Mouse (Mus musculus) heart, embryonic 16.5 days (tissue): Measurements from ENCODE around the gene Nphp4. TPM values are rescaled to one million over a fixed set of nuclear protein-coding genes. Genes with fewer than 3 reads are reported as not detected.

Experiments used
- ATAC-seq: fragments of 200-750 bp; cut with Nextera tagmentation; replicated peaks from 2 replicates; pipeline ENCODE4 v1.8.0; 2017; ENCODE audit warnings: moderate number of reproducible peaks; ENCODE audit not compliant: insufficient read depth, low FRiP score; ENCODE audit errors: extremely low read depth
- H3K27ac ChIP-seq: fragments of 300-500 bp; sonication (generic); 2 replicates; pipeline ENCODE4 v1.5.1; 2014; ENCODE audit warnings: mild to moderate bottlenecking, low read length, control low read depth, moderate library complexity
- H3K27me3 ChIP-seq: fragments of 300-500 bp; sonication (generic); 2 replicates; pipeline ENCODE4 v1.6.1; 2014; ENCODE audit warnings: low read length, mixed read lengths; ENCODE audit not compliant: control insufficient read depth, insufficient read depth
- H3K36me3 ChIP-seq: fragments of 300-500 bp; sonication (generic); 2 replicates; pipeline ENCODE4 v1.6.1; 2014; ENCODE audit not compliant: control insufficient read depth, insufficient read depth
- H3K4me1 ChIP-seq: fragments of 300-500 bp; sonication (generic); 2 replicates; pipeline ENCODE4 v1.6.1; 2014; ENCODE audit warnings: low read length, mixed read lengths; ENCODE audit not compliant: control insufficient read depth, insufficient read depth
- H3K4me2 ChIP-seq: fragments of 300-500 bp; sonication (generic); 2 replicates; pipeline ENCODE4 v1.6.1; 2014; ENCODE audit warnings: low read depth, mild to moderate bottlenecking, control low read depth, low read length
- H3K4me3 ChIP-seq: fragments of 300-500 bp; sonication (generic); 2 replicates; pipeline ENCODE4 v1.5.1; 2014; ENCODE audit warnings: mild to moderate bottlenecking, control low read depth, low read length
- H3K9ac ChIP-seq: fragments of 300-500 bp; sonication (generic); 2 replicates; pipeline ENCODE4 v1.6.1; 2014; ENCODE audit warnings: low read length, control low read depth
- H3K9me3 ChIP-seq: fragments of 300-500 bp; sonication (generic); replicated peaks from 2 replicates; pipeline ENCODE4 v1.6.1; 2016; ENCODE audit warnings: low read length; ENCODE audit not compliant: control insufficient read depth
- WGBS: fragments of 180-500 bp; shearing (Covaris S2); extraction: QIAGEN DNeasy Blood & Tissue Kit; methylation state at CpG from one replicate; pipeline ENCODE4 v1.1.7; 2014; 5-methylcytosine and 5-hydroxymethylcytosine counted together
- polyA plus RNA-seq: library from polyadenylated mRNA; unstranded; fragments of >200 nt; fragmentation: Nextera tagmentation; extraction: Ambion mirVana; gene quantifications from 2 replicates; pipeline ENCODE4 v1.2.1, GENCODE M21; 2015

The Nphp4 gene
- polyA plus RNA-seq, 1 experiment from 2014 or later, result 1.9 TPM

DNA sequence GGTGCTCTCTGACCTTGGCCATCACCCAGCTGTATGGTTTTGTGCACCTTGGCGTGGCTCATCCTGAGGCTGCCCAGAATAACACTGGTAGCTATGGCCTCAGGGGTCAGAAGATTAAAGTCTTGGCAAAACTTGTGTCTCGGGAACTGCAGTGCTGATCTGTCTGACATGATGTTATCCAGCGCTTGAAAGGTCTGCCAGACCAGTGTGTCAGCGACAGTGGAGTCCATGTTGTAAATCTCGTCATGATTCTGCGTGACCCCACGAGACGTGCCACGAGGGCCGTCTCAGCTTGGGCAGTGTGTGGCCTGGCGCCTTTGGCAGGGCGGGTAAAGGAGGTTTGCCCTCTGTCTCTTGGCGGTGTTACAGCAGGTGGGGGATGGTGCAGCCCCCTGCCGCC is 13.8 kb downstream of the Nphp4 start:
- WGBS, result 70% methylated on average over 14 of the region's 14 CpGs
- H3K27ac ChIP-seq, result no peak overlapping the region
- no peaks in the 10 kb centered on the region; the same call in 1 of the 2 replicates for H3K4me1 ChIP-seq
- ATAC-seq, result no peak
- no peak overlapping the region for H3K4me2 ChIP-seq
- H3K4me3 ChIP-seq, result no peak overlapping the region
- H3K36me3 ChIP-seq, result no peaks in the 10 kb centered on the region
- H3K9me3 ChIP-seq, result no peaks in the 10 kb centered on the region
- H3K9ac ChIP-seq, result no peak overlapping the region
- H3K27me3 ChIP-seq, result no peaks in the 10 kb centered on the region

DNA sequence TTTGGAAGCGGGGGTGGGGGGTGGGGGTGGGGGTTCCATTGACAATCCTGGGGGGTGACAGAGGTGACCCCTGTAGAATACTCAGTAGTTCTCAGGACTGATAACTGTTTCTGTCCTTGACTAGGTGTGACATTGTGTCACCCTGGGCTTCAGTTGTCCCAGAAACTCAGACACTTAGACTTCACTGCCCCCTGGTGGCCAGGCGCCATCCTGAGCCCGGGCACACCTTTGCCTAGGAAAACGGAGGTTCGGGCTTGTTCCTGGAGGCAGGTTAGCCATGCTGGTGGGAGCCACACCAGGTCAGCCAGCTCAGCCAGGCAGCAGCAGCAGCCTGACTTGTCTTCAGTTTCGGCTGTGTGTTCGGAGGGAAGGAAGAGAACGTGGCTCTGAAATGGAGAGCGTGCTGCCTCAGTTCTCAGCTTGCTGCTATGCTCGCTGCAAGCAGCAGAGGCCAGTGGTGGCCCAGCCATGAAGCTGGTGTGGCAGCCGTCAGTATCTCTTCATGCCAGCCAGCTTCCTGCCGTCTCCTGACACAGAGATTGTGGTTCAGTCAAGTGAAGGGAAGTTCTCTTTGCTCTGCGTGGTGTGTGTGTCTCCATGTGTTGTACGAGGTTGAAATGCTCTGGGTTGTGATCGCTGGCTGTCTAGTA is 14.9 kb downstream of the Nphp4 start:
- WGBS, result 44% methylated on average over 15 of the region's 15 CpGs
- H3K4me3 ChIP-seq, result no peak overlapping the region
- peak; percentile 41 for ATAC-seq

DNA sequence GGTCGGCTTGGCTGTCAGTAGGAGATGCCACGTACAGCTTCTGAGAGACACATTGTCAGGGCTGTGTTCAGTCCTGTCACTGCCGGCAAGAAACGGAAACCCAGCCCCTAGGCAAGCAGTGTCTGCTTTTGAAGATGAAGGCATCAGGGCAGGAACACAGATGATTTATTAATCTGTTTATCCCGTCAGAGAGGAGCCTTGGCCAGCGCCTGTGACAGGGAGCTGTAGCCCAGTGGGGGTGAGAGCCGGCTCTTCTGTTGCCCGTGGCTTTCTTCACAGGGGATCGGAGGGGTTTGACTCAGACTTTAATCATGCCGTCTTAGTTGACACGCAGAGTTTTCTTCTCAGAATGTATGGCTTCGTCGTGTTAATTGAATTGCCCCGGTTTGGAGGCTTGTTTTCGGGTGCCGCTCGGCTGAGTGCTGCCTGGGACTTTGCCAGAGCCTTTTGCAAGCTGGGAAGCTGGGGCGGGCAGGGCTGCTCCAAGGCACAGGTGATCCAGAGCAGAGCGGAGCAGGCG is 17.9 kb downstream of the Nphp4 start:
- H3K4me2 ChIP-seq, result no peak overlapping the region
- peaks cover 8% of the 10 kb centered on the region; the same call in 1 of the 2 replicates for H3K9me3 ChIP-seq
- H3K4me3 ChIP-seq, result no peak overlapping the region
- WGBS, result 39% methylated on average over 20 of the region's 20 CpGs
- H3K27ac ChIP-seq, result no peak overlapping the region
- H3K9ac ChIP-seq, result no peak overlapping the region
- peaks cover 11% of the 10 kb centered on the region for H3K36me3 ChIP-seq
- no peak for ATAC-seq
- no peaks in the 10 kb centered on the region; the same call in 1 of the 2 replicates for H3K4me1 ChIP-seq
- no peaks in the 10 kb centered on the region for H3K27me3 ChIP-seq

More for the DNA sequence above, 14.9 kb downstream of the Nphp4 start:
- Histone ChIP-seq H3K27me3 (no peaks in the 10 kb centered on the region), H3K27ac (no peak overlapping the region), H3K36me3 (no peaks in the 10 kb centered on the region), H3K4me1 (no peaks in the 10 kb centered on the region; the same call in 1 of the 2 replicates), H3K9ac (no peak overlapping the region), H3K9me3 (no peaks in the 10 kb centered on the region), H3K4me2 (no peak overlapping the region)

DNA sequence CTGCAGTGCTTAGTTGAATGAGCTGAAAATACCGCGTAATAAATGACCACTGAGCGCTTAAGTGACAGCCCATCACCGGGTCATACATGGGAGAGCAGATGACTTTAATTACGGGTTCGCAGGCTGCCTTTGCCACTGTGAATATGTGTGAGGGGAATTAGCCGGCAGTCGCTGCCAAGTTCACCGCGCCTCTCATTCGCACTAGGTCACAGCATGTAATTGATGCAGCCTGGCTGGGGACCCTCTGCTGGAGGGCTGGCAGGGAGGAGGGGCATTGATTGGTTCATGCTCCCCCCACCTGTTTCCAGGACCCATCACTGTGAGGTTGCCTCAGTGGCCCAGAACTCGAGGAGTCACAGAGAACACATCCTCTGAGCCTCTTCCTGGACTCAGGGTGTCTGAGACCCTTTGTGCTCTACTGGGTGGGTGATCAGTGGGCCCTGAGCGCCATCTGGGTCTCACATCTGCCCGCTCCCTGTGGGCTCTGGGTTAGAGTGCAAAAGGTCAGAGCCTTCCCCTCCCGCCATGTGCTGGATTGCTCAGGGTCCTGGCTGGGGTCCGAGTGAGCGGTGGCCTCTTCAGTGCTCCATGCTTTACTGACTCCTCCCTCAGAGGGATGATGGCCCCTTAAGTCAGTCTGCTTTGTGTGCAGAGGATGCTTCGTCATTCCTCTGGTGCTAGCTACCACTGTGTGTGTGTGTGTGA is 35.9 kb downstream of the Nphp4 start:
- H3K27ac ChIP-seq, result no peak overlapping the region
- no peak overlapping the region for H3K4me2 ChIP-seq
- H3K4me3 ChIP-seq, result no peak overlapping the region
- no peak for ATAC-seq
- H3K9ac ChIP-seq, result no peak overlapping the region
- H3K4me1 ChIP-seq, result no peaks in the 10 kb centered on the region
- H3K9me3 ChIP-seq, result peaks cover 8% of the 10 kb centered on the region
- 76% methylated on average over 18 of the region's 18 CpGs for WGBS
- peaks cover 4% of the 10 kb centered on the region; the same call in 1 of the 2 replicates for H3K36me3 ChIP-seq
- no peaks in the 10 kb centered on the region for H3K27me3 ChIP-seq

DNA sequence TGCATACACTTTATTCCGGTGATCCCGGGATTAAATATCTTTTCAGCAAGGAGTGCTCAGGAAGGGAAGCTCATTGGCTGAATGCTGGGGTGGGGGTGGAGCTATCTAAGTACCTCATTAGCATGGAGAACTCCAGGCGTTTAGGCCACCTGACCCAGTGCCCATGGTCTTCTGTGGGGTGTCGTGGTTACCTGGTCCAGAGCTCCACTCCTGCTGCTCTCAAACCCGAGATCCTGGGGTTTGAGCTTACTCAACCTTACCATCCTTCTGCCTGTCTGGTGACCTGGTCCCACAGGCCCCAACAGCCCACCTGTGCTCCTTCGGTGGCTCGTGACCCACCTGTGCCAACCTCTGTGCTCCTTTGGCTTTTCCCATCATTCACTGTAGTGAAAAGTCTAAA is 38.4 kb downstream of the Nphp4 start:
- no peak overlapping the region for H3K4me3 ChIP-seq
- H3K4me2 ChIP-seq, result no peak overlapping the region
- no peak overlapping the region for H3K27ac ChIP-seq
- no peaks in the 10 kb centered on the region for H3K4me1 ChIP-seq
- H3K27me3 ChIP-seq, result no peaks in the 10 kb centered on the region
- WGBS, result 67% methylated on average over 7 of the region's 7 CpGs
- peaks cover 3% of the 10 kb centered on the region; the same call in 1 of the 2 replicates for H3K9me3 ChIP-seq
- ATAC-seq, result no peak
- no peak overlapping the region for H3K9ac ChIP-seq
- no peaks in the 10 kb centered on the region for H3K36me3 ChIP-seq

DNA sequence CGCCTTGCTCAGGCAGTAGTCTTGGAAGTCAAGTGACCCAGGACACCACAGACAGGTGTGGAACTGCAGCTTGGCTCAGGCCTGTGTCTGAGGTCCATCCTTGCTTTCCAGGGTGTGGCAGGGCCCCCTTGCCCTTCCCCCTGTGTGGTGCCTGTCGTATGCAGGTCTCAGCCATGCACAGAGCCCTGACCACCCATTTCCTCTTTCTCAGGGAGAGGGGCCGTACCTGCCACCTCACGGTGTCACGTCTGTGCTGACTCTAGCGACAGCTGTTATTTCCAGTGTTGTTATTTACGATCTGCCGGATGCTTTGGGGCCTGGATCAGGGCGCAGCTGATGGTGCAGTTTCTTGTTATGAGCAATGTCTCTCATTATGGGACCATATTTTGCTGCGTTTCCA is 42.6 kb downstream of the Nphp4 start:
- Histone ChIP-seq H3K4me1 (no peaks in the 10 kb centered on the region), H3K27me3 (no peaks in the 10 kb centered on the region), H3K27ac (no peak overlapping the region), H3K9me3 (no peaks in the 10 kb centered on the region), H3K4me2 (no peak overlapping the region), H3K36me3 (no peaks in the 10 kb centered on the region), H3K9ac (no peak overlapping the region), H3K4me3 (no peak overlapping the region)
- no peak for ATAC-seq
- WGBS, result 80% methylated on average over 10 of the region's 10 CpGs

DNA sequence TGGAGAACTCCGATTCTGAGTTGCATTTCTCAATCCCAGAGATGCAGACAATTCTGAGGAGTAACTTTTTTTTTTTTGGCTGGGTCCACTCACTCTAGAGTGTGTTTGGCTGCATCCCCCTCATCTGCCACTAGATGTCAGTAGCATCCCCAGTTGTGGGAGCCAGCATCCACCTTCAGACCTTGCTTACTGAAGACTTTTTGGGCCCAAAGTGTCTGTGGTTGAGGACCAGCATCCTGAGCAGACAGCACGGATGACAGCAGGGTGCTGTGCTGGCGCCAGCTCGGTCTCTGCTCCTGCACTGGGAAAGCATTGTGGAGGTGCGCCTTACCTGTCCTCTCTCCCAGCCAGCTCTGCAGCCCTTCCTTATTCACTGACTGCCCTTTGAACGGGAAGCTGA is 43.6 kb downstream of the Nphp4 start:
- no peaks in the 10 kb centered on the region for H3K36me3 ChIP-seq
- H3K9me3 ChIP-seq, result no peaks in the 10 kb centered on the region
- no peak overlapping the region for H3K27ac ChIP-seq
- no peak overlapping the region for H3K9ac ChIP-seq
- no peaks in the 10 kb centered on the region for H3K4me1 ChIP-seq
- H3K4me3 ChIP-seq, result no peak overlapping the region
- no peak overlapping the region for H3K4me2 ChIP-seq
- no peak for ATAC-seq
- no peaks in the 10 kb centered on the region for H3K27me3 ChIP-seq
- WGBS, result 34% methylated on average over 6 of the region's 6 CpGs

DNA sequence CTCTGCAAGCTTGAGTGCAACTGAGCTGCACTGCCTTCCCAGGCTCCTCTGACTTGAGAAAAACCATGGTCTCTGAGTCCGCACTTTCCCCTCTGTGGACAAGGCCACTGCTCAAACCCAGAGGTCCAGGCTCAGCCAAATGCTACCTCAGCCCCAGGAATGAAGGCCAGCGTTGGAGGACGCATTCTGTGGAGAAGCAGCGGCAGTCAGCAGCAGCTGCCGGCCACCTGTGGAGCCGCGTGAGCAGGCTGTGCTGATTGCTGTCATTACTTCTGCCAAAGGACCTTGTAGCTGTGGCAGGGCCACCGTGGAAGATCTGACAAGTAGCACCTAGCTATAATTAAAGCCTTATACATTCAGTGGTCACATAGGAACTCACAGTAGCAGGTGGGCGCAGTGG is 56.4 kb downstream of the Nphp4 start:
- H3K9me3 ChIP-seq, result no peaks in the 10 kb centered on the region
- H3K27me3 ChIP-seq, result no peaks in the 10 kb centered on the region
- no peak overlapping the region for H3K27ac ChIP-seq
- no peak for ATAC-seq
- H3K4me1 ChIP-seq, result no peaks in the 10 kb centered on the region
- no peak overlapping the region for H3K4me3 ChIP-seq
- no peak overlapping the region for H3K4me2 ChIP-seq
- H3K9ac ChIP-seq, result no peak overlapping the region
- WGBS, result 51% methylated on average over 9 of the region's 9 CpGs
- no peaks in the 10 kb centered on the region for H3K36me3 ChIP-seq

DNA sequence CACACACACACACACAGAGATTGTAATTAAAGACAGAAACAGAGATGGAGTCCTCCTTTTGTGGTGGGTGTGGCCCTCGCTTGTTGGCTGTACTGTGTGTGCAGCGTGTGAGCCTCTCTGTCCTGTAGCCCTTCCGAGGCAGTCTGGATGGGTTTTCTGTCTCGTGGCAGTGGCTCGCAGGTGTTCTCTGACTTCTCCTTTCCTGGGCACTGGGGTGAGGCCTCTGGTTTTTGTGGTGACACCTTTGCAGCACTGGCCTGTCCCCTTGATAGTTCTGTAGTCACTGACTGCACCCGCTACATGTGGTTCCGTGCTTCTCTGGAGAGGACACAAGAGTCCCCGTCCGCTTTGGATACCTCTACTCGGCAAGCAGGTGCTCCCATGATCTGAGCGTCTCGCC is 63.2 kb downstream of the Nphp4 start:
- Histone ChIP-seq H3K9ac (no peak overlapping the region), H3K4me3 (no peak overlapping the region), H3K27ac (no peak overlapping the region), H3K4me2 (no peak overlapping the region), H3K36me3 (no peaks in the 10 kb centered on the region), H3K9me3 (no peaks in the 10 kb centered on the region), H3K27me3 (no peaks in the 10 kb centered on the region), H3K4me1 (no peaks in the 10 kb centered on the region)
- 90% methylated on average over 12 of the region's 12 CpGs for WGBS
- no peak for ATAC-seq
